9 mouse cellular contexts compared by ENCODE assay signal in genomic region chr4:58206115-58206945, GRCm38 (mm10). TPM values are rescaled to one million over a fixed set of nuclear protein-coding genes. Genes with fewer than 3 reads are reported as not detected.
DNase-seq lines count a peak whose midpoint lies in the region; ATAC-seq and TF ChIP-seq lines count a peak whose summit lies in the region.
"Had no signal": no experiment of that assay in that cellular context is flagged by ENCODE, and none has a peak within 500 bp of the region (broad histone marks: within the 10 kb centered on the region; RNA-seq: fewer than 3 reads in every experiment).

Gene Svep1 (minus strand): TSS chr4:58206859.

- WGBS in cerebellum, adult 2 months, result under 1% methylated on average over 47 of the region's 47 CpGs
- 1% methylated on average over 46 of the region's 47 CpGs for WGBS in hindbrain, embryonic 13.5 days
- WGBS in midbrain, embryonic 16.5 days, result under 1% methylated on average over 47 of the region's 47 CpGs

- peak within 1 kb of the TSS; percentile 71 for H3K9ac ChIP-seq in hindbrain, embryonic 13.5 days
- H3K9ac ChIP-seq in midbrain, embryonic 16.5 days (ENCODE audit: low read depth, low read length), result peak within 1 kb of the TSS; percentile 69

- peak within 1 kb of the TSS; percentile 90 for H3K27ac ChIP-seq in cerebellum, adult 2 months (ENCODE audit: insufficient read depth, low read length)
- no peak within 1 kb of the TSS for H3K27ac ChIP-seq in hindbrain, embryonic 13.5 days
- no peak within 1 kb of the TSS for H3K27ac ChIP-seq in midbrain, embryonic 16.5 days (ENCODE audit: low read length)

- TF ChIP-seq POLR2A in cerebellum, adult 2 months (IDR thresholded peaks at IDR 0.05; ENCODE audit: borderline replicate concordance, insufficient read depth, low read length), result peak; percentile 12; the same call in 1 of the 2 replicates

- H3K36me3 ChIP-seq in hindbrain, embryonic 13.5 days, result no peaks in the 10 kb centered on the region
- H3K36me3 ChIP-seq in midbrain, embryonic 16.5 days (ENCODE audit: control insufficient read depth, insufficient read depth, low read length), result no peaks in the 10 kb centered on the region
- H3K36me3 ChIP-seq: G1E had no signal

- no peaks in the 10 kb centered on the region for H3K9me3 ChIP-seq in hindbrain, embryonic 13.5 days
- H3K9me3 ChIP-seq in midbrain, embryonic 16.5 days (replicated peaks; ENCODE audit: control insufficient read depth, low read length, poor library complexity, severe bottlenecking), result no peaks in the 10 kb centered on the region

- H3K4me3 ChIP-seq in cerebellum, adult 2 months (replicated peaks; ENCODE audit: insufficient read depth, low read depth, low read length), result peak within 1 kb of the TSS; percentile 75
- peak within 1 kb of the TSS; percentile 55 for H3K4me3 ChIP-seq in hindbrain, embryonic 13.5 days
- H3K4me3 ChIP-seq in midbrain, embryonic 16.5 days (ENCODE audit: low read depth, low read length), result peak within 1 kb of the TSS; percentile 60

- peak; percentile 86 for ATAC-seq in hindbrain, embryonic 13.5 days (ENCODE audit: low FRiP score)
- peak; percentile 78 for ATAC-seq in midbrain, embryonic 16.5 days

- no peak for TF ChIP-seq CTCF in cerebellum, adult 2 months (IDR thresholded peaks at IDR 0.05; ENCODE audit: borderline replicate concordance, insufficient read depth, low read depth, low read length)

- H3K4me2 ChIP-seq in hindbrain, embryonic 13.5 days, result peak within 1 kb of the TSS; percentile 98
- H3K4me2 ChIP-seq in midbrain, embryonic 16.5 days (ENCODE audit: low read length), result peak within 1 kb of the TSS; percentile 99

- H3K27me3 ChIP-seq in cerebellum, adult 2 months (ENCODE audit: control insufficient read depth, insufficient read depth, low read length), result no peaks in the 10 kb centered on the region
- H3K27me3 ChIP-seq in hindbrain, embryonic 13.5 days, result peaks cover 39% of the 10 kb centered on the region
- peaks cover 21% of the 10 kb centered on the region for H3K27me3 ChIP-seq in midbrain, embryonic 16.5 days (ENCODE audit: control insufficient read depth, insufficient read depth, low read depth, low read length)

- DNase-seq in layer of hippocampus, postnatal 14 days (ENCODE audit: low spot score in 2 of 2), result peak; percentile 9 to 30
- DNase-seq in layer of hippocampus, adult 9-10 months (ENCODE audit: low spot score), result no peak
- DNase-seq in cerebellum, adult 2 months, result peak; percentile 74 to 84
- DNase-seq in forelimb bud, embryonic 11.5 days (ENCODE audit: low read depth, low spot score), result peak; percentile 86
- DNase-seq in liver, result peak; percentile 10
- no peak for DNase-seq in natural killer cell, adult 2 months (ENCODE audit: low spot score in 2 of 2)

- peaks cover 10% of the 10 kb centered on the region; the same call in 1 of the 2 replicates for H3K4me1 ChIP-seq in cerebellum, adult 2 months (ENCODE audit: control insufficient read depth, insufficient read depth, low read length)
- H3K4me1 ChIP-seq in hindbrain, embryonic 13.5 days (replicated peaks), result peaks cover 13% of the 10 kb centered on the region
- peaks cover 8% of the 10 kb centered on the region; the same call in 1 of the 2 replicates for H3K4me1 ChIP-seq in midbrain, embryonic 16.5 days (ENCODE audit: control insufficient read depth, insufficient read depth, low read length)

RNA-seq across cellular contexts. Expression of gene Svep1, which starts in this region (rescaled TPM):
- total RNA-seq in layer of hippocampus, postnatal 14 days (2021), result 1 to 10 TPM; 1.3 to 1.5 TPM
- 10.1 and 11.6 TPM in 2 replicates for polyA plus RNA-seq in cerebellum, adult 2 months (2012; rRNA removed)
- 0.55 and 0.74 TPM in 2 replicates for polyA plus RNA-seq in hindbrain, embryonic 13.5 days (2015; fragmentation: Nextera tagmentation; extraction: Ambion mirVana)
- 0.51 and 0.94 TPM in 2 replicates for polyA plus RNA-seq in midbrain, embryonic 16.5 days (2015; fragmentation: Nextera tagmentation; extraction: Ambion mirVana)
- polyA plus RNA-seq: G1E had no signal

Comparison
In these comparisons a context has a peak if more than half of its experiments do, and no peak if none do; other contexts are left out.
1. DNase-seq: peak in layer of hippocampus, postnatal 14 days (2 of 2), cerebellum, adult 2 months (2 of 2), forelimb bud, embryonic 11.5 days (single experiment) and liver (single experiment); none in layer of hippocampus, adult 9-10 months (single experiment) and natural killer cell, adult 2 months (0 of 2).
2. Peak in ATAC-seq, H3K4me3 ChIP-seq, H3K9ac ChIP-seq and H3K4me2 ChIP-seq in hindbrain, embryonic 13.5 days; RNA of the gene not detected or under 1 TPM.
3. Peak in ATAC-seq, H3K4me3 ChIP-seq, H3K9ac ChIP-seq and H3K4me2 ChIP-seq in midbrain, embryonic 16.5 days; RNA of the gene not detected or under 1 TPM.
4. Peak in every context shown above with its lines, with median percentiles within 50 percentile points of each other: H3K4me3 ChIP-seq.